Mouse (Mus musculus) intestine, embryonic 14.5 days (tissue): ENCODE data around the gene Gm14410. TPM values are rescaled to one million over a fixed set of nuclear protein-coding genes. Genes with fewer than 3 reads are reported as not detected.
"Not testable (repeated sequence)": the region's sequence is repeated elsewhere in the genome, so short reads cannot be mapped to it uniquely, and the experiment has no call there.

Experiments used
- ATAC-seq: fragments of 200-750 bp; cut with Nextera tagmentation; replicated peaks from 2 replicates; pipeline ENCODE4 v1.8.0; 2017; ENCODE audit warnings: low read depth, moderate number of reproducible peaks, moderate TSS enrichment, moderate library complexity; ENCODE audit not compliant: low FRiP score, low TSS enrichment
- DNase-seq: peaks from one replicate; pipeline ENCODE4 v3.0.0-alpha.2; 2018; ENCODE audit warnings: low spot score
- H3K27ac ChIP-seq: fragments of 300-500 bp; sonication (generic); 2 replicates; pipeline ENCODE4 v1.5.1; 2014; ENCODE audit warnings: low read depth, mild to moderate bottlenecking, control low read depth
- H3K27me3 ChIP-seq: fragments of 300-500 bp; sonication (generic); replicated peaks from 2 replicates; pipeline ENCODE4 v1.6.1; 2014; ENCODE audit warnings: low read length, control low read depth; ENCODE audit not compliant: control insufficient read depth, insufficient read depth
- H3K36me3 ChIP-seq: fragments of 300-500 bp; sonication (generic); 2 replicates; pipeline ENCODE4 v1.6.1; 2014; ENCODE audit warnings: low read length, control low read depth; ENCODE audit not compliant: control insufficient read depth, insufficient read depth
- H3K4me1 ChIP-seq: fragments of 300-500 bp; sonication (generic); replicated peaks from 2 replicates; pipeline ENCODE4 v1.6.1; 2014; ENCODE audit warnings: low read length, control low read depth, mixed read lengths; ENCODE audit not compliant: control insufficient read depth, insufficient read depth
- H3K4me2 ChIP-seq: fragments of 300-500 bp; sonication (generic); 2 replicates; pipeline ENCODE4 v1.6.1; 2014; ENCODE audit warnings: low read length
- H3K4me3 ChIP-seq: fragments of 300-500 bp; sonication (generic); 2 replicates; pipeline ENCODE4 v1.5.1; 2014; ENCODE audit warnings: low read depth, low read length, control low read depth, mixed read lengths
- H3K9ac ChIP-seq: fragments of 300-500 bp; sonication (generic); 2 replicates; pipeline ENCODE4 v1.6.1; 2014; ENCODE audit warnings: mild to moderate bottlenecking, low read length
- H3K9me3 ChIP-seq: fragments of 300-500 bp; sonication (generic); 2 replicates; pipeline ENCODE4 v1.6.1; 2016; ENCODE audit warnings: low read length, control low read depth; ENCODE audit not compliant: control insufficient read depth
- WGBS: fragments of 180-500 bp; shearing (Covaris S2); extraction: QIAGEN DNeasy Blood & Tissue Kit; methylation state at CpG from one replicate; pipeline ENCODE4 v1.1.7; 2014; 5-methylcytosine and 5-hydroxymethylcytosine counted together
- polyA plus RNA-seq: library from polyadenylated mRNA; unstranded; fragments of >200 nt; fragmentation: Nextera tagmentation; extraction: Ambion mirVana; gene quantifications from 2 replicates; pipeline ENCODE4 v1.2.1, GENCODE M21; 2014

Gm14410 gene
- polyA plus RNA-seq = 29.6 and 30.1 TPM in 2 replicates

DNA sequence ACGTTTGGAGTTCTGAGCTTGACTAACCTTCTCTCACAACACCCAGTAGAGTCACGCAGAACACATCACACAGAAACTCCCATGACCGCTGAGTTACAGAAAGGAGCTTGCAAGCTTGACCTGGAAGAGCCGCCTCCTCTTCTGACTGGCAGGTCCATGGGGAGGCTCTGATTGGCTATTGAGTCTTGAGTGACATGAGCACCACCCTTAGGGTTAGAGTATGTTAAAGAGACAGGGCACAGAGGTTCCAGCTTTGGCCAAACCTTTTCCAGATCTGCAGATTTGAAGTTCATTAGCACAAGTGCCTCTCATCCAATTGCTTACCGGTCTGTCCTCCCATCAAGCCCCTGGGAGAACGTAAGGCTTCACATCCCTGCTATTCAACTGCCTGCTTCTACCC lies at the start of gene Gm14410:
Gene Gm14410, minus strand, starts transcription at position 81 of the 400 bp plus-strand sequence.
- not testable (repeated sequence) for H3K4me2 ChIP-seq

DNA sequence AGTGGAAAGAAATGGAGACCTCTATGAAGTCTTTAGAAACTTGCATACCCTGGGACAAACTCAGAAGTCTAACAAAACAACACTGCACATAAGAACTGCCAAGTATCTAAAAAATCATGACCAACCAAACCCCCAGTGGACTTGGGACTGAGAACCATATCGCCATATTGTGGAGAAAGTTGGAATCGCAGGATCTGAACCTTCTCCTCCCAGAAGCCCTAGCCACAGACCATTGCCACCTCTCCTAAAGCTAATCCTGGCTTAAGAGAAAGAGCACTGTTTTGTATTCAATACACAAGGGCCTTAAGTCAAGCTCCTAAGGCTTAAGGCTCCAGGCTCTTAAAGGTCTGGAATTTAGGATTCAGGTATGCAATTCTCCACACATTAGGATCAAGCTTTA lies 41.2 kb upstream of the Gm14410 start:
- H3K27ac ChIP-seq = not testable (repeated sequence)

More for the DNA sequence above, at the start of gene Gm14410:
- not testable (repeated sequence) for H3K4me1 ChIP-seq, ATAC-seq, DNase-seq, H3K36me3 ChIP-seq, H3K27me3 ChIP-seq, H3K27ac ChIP-seq, H3K9me3 ChIP-seq, H3K9ac ChIP-seq
- 2% methylated on average over 3 of the region's 6 CpGs for WGBS
- peak within 1 kb of the TSS; percentile 29 for H3K4me3 ChIP-seq

DNA sequence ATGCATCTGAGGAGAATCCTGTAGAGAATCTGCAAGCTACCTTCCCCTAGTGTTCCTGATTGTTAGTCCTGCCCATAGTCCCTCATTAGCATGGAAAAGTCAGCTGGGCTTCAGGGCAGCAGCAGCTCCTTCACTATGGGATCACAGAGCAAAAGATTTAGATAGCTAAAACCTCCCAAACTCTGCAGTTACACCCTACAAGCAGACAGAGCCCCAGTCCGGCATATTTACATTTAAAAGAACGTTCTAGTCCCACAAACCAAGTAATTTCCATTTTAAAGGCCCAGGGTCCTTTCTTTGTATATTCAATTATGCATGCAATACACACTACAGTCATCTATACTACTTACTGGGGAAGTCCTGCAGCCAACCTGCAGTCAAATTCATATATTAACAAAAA lies 24.2 kb upstream of the Gm14410 start:
- DNase-seq, ATAC-seq: not testable (repeated sequence)
- WGBS = 65% methylated on average over 2 of the region's 2 CpGs

More for the DNA sequence above, 41.2 kb upstream of the Gm14410 start:
- not testable (repeated sequence) for H3K4me3 ChIP-seq, H3K9ac ChIP-seq, H3K27me3 ChIP-seq, DNase-seq, H3K4me2 ChIP-seq, H3K4me1 ChIP-seq, ATAC-seq, H3K36me3 ChIP-seq, H3K9me3 ChIP-seq
- WGBS = 86% methylated on average over 2 of the region's 2 CpGs

DNA sequence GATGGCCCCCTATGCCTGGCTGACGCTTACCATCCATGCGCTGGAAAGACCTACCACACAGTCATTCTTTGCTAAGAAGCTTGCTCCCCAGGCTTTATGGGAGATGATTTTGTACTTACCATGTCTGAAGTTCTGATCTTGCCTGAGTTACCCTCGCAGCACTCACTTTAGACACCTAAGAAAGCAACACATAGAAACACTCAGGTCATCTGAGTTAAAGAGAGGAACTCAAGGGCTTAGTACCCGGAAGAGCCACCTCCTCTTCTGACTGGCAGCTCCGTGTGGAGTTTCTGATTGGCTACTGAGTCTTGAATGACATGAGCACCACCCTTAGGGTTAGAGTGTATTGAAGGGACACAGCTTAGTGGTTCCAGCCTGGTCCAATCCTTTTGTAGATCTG lies 33.5 kb downstream of the Gm14410 start:
- not testable (repeated sequence) for H3K27ac ChIP-seq, H3K9me3 ChIP-seq, H3K4me2 ChIP-seq, H3K9ac ChIP-seq, H3K27me3 ChIP-seq, H3K4me1 ChIP-seq, ATAC-seq, H3K36me3 ChIP-seq, H3K4me3 ChIP-seq, DNase-seq
- 89% methylated on average over 5 of the region's 5 CpGs for WGBS

More for the DNA sequence above, 24.2 kb upstream of the Gm14410 start:
- H3K27me3 ChIP-seq, H3K4me2 ChIP-seq, H3K9ac ChIP-seq, H3K4me1 ChIP-seq, H3K9me3 ChIP-seq, H3K36me3 ChIP-seq, H3K4me3 ChIP-seq, H3K27ac ChIP-seq: not testable (repeated sequence)

Other genes starting within 250 kb of the Gm14410 start
- 11.4 and 12.0 TPM in 2 replicates for gene Gm14419, start 205.5 kb downstream of the Gm14410 start, polyA plus RNA-seq
- gene Gm14401, start 132.1 kb downstream of the Gm14410 start, polyA plus RNA-seq = 0.43 TPM in 1 of 2 replicates, not detected in the other
- gene Gm14409, start 60.6 kb upstream of the Gm14410 start, polyA plus RNA-seq = not detected in 2 replicates
- gene Gm14412, start 117.9 kb upstream of the Gm14410 start, polyA plus RNA-seq = 0.55 and 0.67 TPM in 2 replicates
- gene Gm14418, start 191.9 kb upstream of the Gm14410 start, polyA plus RNA-seq = 9.2 and 11.0 TPM in 2 replicates